Mouse (Mus musculus) testis, adult 10 weeks (tissue): ENCODE results near the gene Thsd7a. TPM values are rescaled to one million over a fixed set of nuclear protein-coding genes. Genes with fewer than 3 reads are reported as not detected.

Experiments
- polyA plus RNA-seq: library from polyadenylated mRNA; stranded (reverse); fragments of 350-450 nt; fragmentation: Illumina TruSeq; extraction: RNeasy Lipid Tissue Mini Kit (QIAGEN cat#74804); gene quantifications from one replicate; pipeline ENCODE4 v1.2.3, GENCODE M21; 2014; ENCODE audit warnings: low read depth, low replicate concordance

The Thsd7a gene
- polyA plus RNA-seq, result 2.3 TPM

DNA sequence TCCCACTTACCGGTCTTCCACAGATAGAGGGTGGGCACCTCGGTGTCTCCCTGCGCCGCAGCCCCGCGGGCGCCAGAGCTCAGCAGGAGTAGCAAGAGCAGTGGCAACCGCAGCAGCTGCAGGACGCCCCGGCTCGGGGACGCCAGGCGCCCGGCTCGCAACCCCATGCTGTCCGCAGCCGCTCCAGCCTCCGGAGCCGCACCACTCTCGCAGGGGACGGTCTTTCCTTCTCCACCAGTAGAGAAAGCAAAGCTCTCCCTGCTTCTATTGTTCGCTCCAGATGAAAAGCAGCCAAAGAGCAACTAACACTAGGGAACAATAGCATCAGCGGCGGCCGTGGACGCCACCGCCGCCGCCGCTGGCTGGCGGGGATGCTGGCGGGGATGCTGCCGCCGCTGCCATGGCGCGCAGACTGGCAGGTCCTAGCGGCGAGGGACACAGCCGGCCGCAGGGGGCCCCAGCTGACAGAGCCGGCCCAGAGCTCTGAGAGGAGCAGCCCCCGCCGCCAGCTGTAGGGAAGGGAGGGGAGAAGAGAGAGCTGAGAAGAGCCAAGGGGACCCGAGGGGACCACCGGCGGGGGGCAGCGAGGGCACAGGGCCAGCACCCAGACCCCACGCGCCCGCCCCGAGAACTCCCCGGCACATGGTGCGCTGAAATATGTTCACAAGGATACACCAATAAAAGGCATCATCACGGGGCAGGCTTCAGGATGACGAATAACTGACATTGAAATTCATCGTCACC lies at the start of gene Thsd7a:
Thsd7a (minus strand) TSS at position 624 of the 744 bp plus-strand sequence.

